Mouse (Mus musculus): ENCODE measurements around the gene B3gnt2. TPM values are rescaled to one million over a fixed set of nuclear protein-coding genes. Genes with fewer than 3 reads are reported as not detected.

Gene B3gnt2
- polyA plus RNA-seq, 1 experiment, result 10.1 TPM

DNA sequence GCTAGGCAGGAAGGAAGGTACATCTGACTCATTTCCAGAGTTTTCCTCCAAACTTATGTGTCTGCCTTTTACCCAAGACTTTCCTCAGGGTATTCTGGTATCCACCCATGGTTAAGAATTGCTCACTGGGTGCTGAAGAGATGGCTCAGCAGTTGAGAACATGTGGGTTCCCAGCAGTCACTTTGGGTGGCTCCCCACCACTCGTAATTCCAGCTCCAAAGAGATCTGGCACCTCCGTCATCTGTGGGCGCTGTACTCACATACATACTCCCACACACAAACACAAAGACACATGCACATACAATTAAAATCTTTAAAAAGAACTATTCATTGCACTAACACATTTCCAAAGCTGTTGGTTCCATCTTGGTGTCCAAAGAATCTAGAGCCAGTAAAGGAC is 28.5 kb upstream of the B3gnt2 start:
- no peak for TF ChIP-seq CTCF (IDR thresholded peaks at IDR 0.05; ENCODE audit: borderline replicate concordance, insufficient read depth, low read length)
- no peak for TF ChIP-seq POLR2A (IDR thresholded peaks at IDR 0.05; ENCODE audit: low read depth, low read length)
- H3K4me1 ChIP-seq (ENCODE audit: control insufficient read depth, insufficient read depth, low read length), result no peaks in the 10 kb centered on the region
- no peak overlapping the region for H3K27ac ChIP-seq (ENCODE audit: insufficient read depth, low read length)
- H3K4me3 ChIP-seq (ENCODE audit: insufficient read depth, low read length), result no peak overlapping the region

DNA sequence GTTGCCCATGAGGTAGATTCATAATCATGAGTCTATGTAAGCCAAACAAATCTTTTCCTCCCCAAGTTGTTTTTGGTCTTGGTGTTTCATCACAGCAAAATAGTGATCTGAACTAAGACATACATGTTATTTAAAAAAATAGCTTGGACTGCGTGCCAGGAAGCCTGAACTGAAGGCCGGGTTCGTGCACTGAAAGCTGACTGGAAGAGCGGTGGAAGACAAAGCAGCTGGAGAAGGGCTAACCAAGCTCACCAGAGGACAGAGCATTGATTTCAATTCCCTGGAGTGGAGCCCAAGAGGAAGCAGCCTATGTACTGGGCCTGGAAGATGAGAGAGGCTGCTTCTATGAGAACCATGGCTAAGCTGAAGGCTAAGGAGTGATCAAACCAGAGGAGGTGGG is 26.2 kb upstream of the B3gnt2 start:
- TF ChIP-seq POLR2A (IDR thresholded peaks at IDR 0.05; ENCODE audit: low read depth, low read length) (no peak), CTCF (IDR thresholded peaks at IDR 0.05; ENCODE audit: borderline replicate concordance, insufficient read depth, low read length) (no peak)
- H3K27ac ChIP-seq (ENCODE audit: insufficient read depth, low read length), result no peak overlapping the region
- H3K4me3 ChIP-seq (ENCODE audit: insufficient read depth, low read length), result no peak overlapping the region
- no peaks in the 10 kb centered on the region for H3K4me1 ChIP-seq (ENCODE audit: control insufficient read depth, insufficient read depth, low read length)

DNA sequence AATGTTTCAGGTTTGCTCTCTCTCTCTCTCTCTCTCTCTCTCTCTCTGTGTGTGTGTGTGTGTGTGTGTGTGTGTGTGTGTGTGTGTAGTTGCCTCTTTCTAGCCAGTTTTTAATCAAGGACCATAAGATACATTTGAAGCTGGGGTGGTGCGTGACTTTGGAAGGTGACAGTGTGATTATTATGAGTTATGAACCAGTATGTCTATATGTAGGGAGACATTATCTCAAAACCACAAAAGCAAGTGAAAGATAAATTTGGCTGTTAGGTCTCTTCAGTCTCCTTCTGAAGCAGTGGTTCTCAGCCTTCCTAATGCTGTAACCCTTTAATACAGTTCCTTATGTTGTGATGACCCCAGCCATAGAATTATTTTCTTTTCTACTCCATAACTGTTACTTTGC is 24.6 kb upstream of the B3gnt2 start:
- Histone ChIP-seq H3K27ac (ENCODE audit: insufficient read depth, low read length) (no peak overlapping the region), H3K4me3 (ENCODE audit: insufficient read depth, low read length) (no peak overlapping the region), H3K4me1 (ENCODE audit: control insufficient read depth, insufficient read depth, low read length) (no peaks in the 10 kb centered on the region)
- TF ChIP-seq POLR2A (IDR thresholded peaks at IDR 0.05; ENCODE audit: low read depth, low read length) (no peak), CTCF (IDR thresholded peaks at IDR 0.05; ENCODE audit: borderline replicate concordance, insufficient read depth, low read length) (no peak)

DNA sequence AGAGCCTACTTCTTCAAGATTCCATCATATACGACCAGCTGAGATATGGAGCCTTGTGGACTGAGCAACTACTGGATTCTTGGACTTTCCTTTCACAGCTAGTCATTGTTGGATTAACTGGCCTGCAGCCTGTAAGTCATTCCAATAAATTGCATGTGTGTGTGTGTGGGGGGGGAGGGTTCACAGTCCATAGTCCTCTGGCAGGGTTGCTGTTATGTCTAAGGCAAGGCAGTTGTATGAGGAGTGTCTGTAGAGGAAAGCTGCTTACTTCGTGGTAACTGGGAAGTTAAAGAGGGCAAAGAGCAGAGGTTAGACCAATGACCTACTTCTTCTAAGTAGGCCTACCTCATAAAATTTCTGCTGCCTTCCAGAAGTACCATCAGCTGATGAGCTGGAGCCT is 22.9 kb upstream of the B3gnt2 start:
- no peak overlapping the region for H3K27ac ChIP-seq (ENCODE audit: insufficient read depth, low read length)
- TF ChIP-seq POLR2A (IDR thresholded peaks at IDR 0.05; ENCODE audit: low read depth, low read length), result no peak
- TF ChIP-seq CTCF (IDR thresholded peaks at IDR 0.05; ENCODE audit: borderline replicate concordance, insufficient read depth, low read length), result no peak

GRCm38 (mm10) chr11:22882926-22883325 is 22.2 kb upstream of the B3gnt2 start:
- TF ChIP-seq CTCF (IDR thresholded peaks at IDR 0.05; ENCODE audit: borderline replicate concordance, insufficient read depth, low read length), result no peak
- no peak for TF ChIP-seq POLR2A (IDR thresholded peaks at IDR 0.05; ENCODE audit: low read depth, low read length)
- no peak overlapping the region for H3K27ac ChIP-seq (ENCODE audit: insufficient read depth, low read length)
- no peaks in the 10 kb centered on the region for H3K4me1 ChIP-seq (ENCODE audit: control insufficient read depth, insufficient read depth, low read length)
- no peak overlapping the region for H3K4me3 ChIP-seq (ENCODE audit: insufficient read depth, low read length)

More for the DNA sequence above, 22.9 kb upstream of the B3gnt2 start:
- H3K4me1 ChIP-seq (ENCODE audit: control insufficient read depth, insufficient read depth, low read length), result no peaks in the 10 kb centered on the region
- no peak overlapping the region for H3K4me3 ChIP-seq (ENCODE audit: insufficient read depth, low read length)

- no peaks in the 10 kb centered on the region for H3K4me1 ChIP-seq (ENCODE audit: control insufficient read depth, insufficient read depth, low read length)
- no peak overlapping the region for H3K27ac ChIP-seq (ENCODE audit: insufficient read depth, low read length)
- no peak for TF ChIP-seq POLR2A (IDR thresholded peaks at IDR 0.05; ENCODE audit: low read depth, low read length)
- TF ChIP-seq CTCF (IDR thresholded peaks at IDR 0.05; ENCODE audit: borderline replicate concordance, insufficient read depth, low read length), result no peak
Observed at GRCm38 (mm10) chr11:22880383-22881172, 19.8 kb upstream of the B3gnt2 start.

GRCm38 (mm10) chr11:22879645-22880044 is 18.9 kb upstream of the B3gnt2 start:
- Histone ChIP-seq H3K4me3 (ENCODE audit: insufficient read depth, low read length) (no peak overlapping the region), H3K4me1 (ENCODE audit: control insufficient read depth, insufficient read depth, low read length) (no peaks in the 10 kb centered on the region), H3K27ac (ENCODE audit: insufficient read depth, low read length) (no peak overlapping the region)
- no peak for TF ChIP-seq POLR2A (IDR thresholded peaks at IDR 0.05; ENCODE audit: low read depth, low read length)
- TF ChIP-seq CTCF (IDR thresholded peaks at IDR 0.05; ENCODE audit: borderline replicate concordance, insufficient read depth, low read length), result no peak

More at GRCm38 (mm10) chr11:22880383-22881172, 19.8 kb upstream of the B3gnt2 start:
- no peak overlapping the region for H3K4me3 ChIP-seq (ENCODE audit: insufficient read depth, low read length)

GRCm38 (mm10) chr11:22876680-22877330 is 16.0 kb upstream of the B3gnt2 start:
- no peak for TF ChIP-seq POLR2A (IDR thresholded peaks at IDR 0.05; ENCODE audit: low read depth, low read length)
- no peak for TF ChIP-seq CTCF (IDR thresholded peaks at IDR 0.05; ENCODE audit: borderline replicate concordance, insufficient read depth, low read length)
- Histone ChIP-seq H3K4me3 (ENCODE audit: insufficient read depth, low read length) (no peak overlapping the region), H3K4me1 (ENCODE audit: control insufficient read depth, insufficient read depth, low read length) (no peaks in the 10 kb centered on the region), H3K27ac (ENCODE audit: insufficient read depth, low read length) (no peak overlapping the region)

GRCm38 (mm10) chr11:22875279-22875678 is 14.5 kb upstream of the B3gnt2 start:
- Histone ChIP-seq H3K27ac (ENCODE audit: insufficient read depth, low read length) (no peak overlapping the region), H3K4me1 (ENCODE audit: control insufficient read depth, insufficient read depth, low read length) (no peaks in the 10 kb centered on the region), H3K4me3 (ENCODE audit: insufficient read depth, low read length) (no peak overlapping the region)
- TF ChIP-seq POLR2A (IDR thresholded peaks at IDR 0.05; ENCODE audit: low read depth, low read length) (no peak), CTCF (IDR thresholded peaks at IDR 0.05; ENCODE audit: borderline replicate concordance, insufficient read depth, low read length) (no peak)

GRCm38 (mm10) chr11:22874747-22875146 is 14.0 kb upstream of the B3gnt2 start:
- Histone ChIP-seq H3K4me3 (ENCODE audit: insufficient read depth, low read length) (no peak overlapping the region), H3K4me1 (ENCODE audit: control insufficient read depth, insufficient read depth, low read length) (no peaks in the 10 kb centered on the region), H3K27ac (ENCODE audit: insufficient read depth, low read length) (no peak overlapping the region)
- TF ChIP-seq POLR2A (IDR thresholded peaks at IDR 0.05; ENCODE audit: low read depth, low read length) (no peak), CTCF (IDR thresholded peaks at IDR 0.05; ENCODE audit: borderline replicate concordance, insufficient read depth, low read length) (no peak)

Data from embryonic fibroblast, embryonic 13.5 days (primary cell).